Mouse (Mus musculus) urinary bladder, postnatal 4 days (tissue): ENCODE measurements around the gene Cdcp1.

Experiments used
- DNase-seq, 2 experiments: peaks; one replicate each; pipeline ENCODE4 v3.0.0; 2021 to 2022; ENCODE audit warnings: low spot score in 2 of 2

The Cdcp1 gene

DNA sequence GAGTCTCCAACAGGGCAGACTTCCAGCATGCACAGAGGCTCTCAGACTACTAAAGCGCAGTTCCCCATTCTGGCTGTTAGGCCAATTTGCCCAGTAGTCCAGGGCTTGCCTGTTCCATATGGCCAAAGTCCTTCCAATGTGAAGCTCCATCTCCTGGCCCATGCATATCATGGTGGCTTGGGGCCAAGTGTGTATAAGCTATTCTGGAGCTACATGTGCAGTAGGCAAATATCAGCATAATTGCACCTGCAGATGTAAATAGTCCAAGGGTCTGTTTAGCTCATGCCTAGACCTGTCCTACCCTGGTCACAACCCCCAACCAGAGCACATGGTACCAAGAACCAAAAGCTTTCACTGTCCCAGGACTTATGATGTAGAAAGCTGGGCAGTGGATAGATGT, 7.9 kb downstream of the Cdcp1 start:
- DNase-seq, result no peak

DNA sequence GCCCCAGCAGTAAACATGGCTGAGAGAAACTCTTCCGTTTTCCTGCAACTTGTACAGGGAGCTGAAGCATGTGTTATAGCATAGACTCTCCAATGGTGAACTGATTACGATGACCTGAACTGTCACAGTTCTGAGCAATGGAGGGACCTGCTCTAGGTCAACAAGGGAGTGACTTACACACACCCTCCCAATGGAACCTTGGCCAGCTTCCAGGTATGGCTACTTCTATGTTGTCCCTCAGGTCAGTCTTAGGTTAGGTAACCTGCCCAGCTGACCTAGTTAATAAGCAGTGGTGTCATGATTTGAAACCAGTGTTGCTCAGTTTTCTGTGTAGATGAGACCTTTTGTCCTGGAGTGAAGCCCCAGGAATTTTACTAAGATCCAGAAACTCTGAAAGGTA, 8.9 kb downstream of the Cdcp1 start:
- no peak for DNase-seq

DNA sequence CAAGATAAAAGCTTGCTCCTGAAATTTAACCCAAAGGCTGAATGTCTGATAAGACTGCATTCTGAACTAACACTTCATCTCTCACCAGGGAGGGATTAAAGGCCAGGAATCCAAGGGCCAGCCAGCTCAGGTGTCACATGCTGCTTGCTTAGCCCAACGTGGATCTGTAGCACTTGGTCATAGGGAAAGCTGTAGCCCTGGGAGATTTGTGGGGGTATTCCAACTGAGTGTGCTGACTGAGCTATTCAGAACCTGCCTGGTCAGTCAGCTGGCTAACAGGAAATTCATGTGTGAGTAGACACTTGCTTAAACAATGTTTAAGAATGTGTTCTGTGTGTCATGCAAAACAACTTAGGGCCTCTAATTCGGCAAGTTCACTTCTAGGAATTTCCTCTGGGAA, 9.3 kb downstream of the Cdcp1 start:
- DNase-seq, result no peak

- DNase-seq, result no peak
Measured at GRCm38 (mm10) chr9:123200116-123200515, 15.7 kb downstream of the Cdcp1 start.

- no peak for DNase-seq
Measured at GRCm38 (mm10) chr9:123188271-123188670, 27.6 kb downstream of the Cdcp1 start.

DNA sequence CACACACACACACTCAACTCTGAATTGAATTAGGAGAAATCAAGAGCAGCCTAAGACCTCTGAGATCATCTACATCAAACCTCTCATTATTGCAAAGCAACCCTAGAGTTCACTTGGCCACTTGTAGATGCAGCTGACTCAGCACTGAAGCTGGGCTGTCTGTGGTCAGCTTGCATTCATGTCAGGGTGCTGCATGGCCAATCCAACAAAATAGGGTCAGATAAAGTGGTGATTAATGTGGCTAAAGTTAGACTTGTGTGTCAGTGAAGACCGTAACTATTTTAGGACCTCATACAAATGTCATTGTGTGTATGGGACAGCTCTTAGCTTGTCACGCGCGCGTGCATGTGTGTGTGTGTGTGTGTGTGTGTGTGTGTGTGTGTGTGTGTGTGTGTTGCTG, 28.2 kb downstream of the Cdcp1 start:
- DNase-seq, result no peak

GRCm38 (mm10) chr9:123186151-123186550, 29.7 kb downstream of the Cdcp1 start:
- no peak for DNase-seq

- DNase-seq, result no peak
Measured at GRCm38 (mm10) chr9:123185546-123185945, 30.3 kb downstream of the Cdcp1 start.

DNA sequence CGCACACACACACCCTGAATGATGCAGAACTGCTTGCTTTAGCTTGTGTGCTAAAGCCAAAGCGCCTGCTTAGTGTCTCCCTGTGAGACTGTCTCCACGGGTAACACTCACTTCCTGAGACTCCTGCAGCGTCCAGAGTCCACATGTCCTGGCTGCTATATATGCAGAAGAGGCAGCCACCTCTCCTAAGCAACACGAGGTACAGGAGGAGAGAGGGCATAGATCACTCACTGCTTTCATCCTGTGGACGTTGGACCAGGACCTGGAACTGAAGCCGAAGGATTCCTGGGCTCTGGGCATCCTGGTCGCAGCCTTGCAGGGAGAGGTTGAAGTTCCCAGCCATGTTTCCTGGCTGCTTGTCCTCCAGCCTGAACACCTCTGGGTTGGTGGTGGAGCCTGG, 32.6 kb downstream of the Cdcp1 start:
- DNase-seq, result no peak

GRCm38 (mm10) chr9:123180003-123180402, 35.8 kb downstream of the Cdcp1 start:
- DNase-seq, result no peak

GRCm38 (mm10) chr9:123177380-123178048, 38.3 kb downstream of the Cdcp1 start:
- no peak for DNase-seq

GRCm38 (mm10) chr9:123174356-123174755, 41.5 kb downstream of the Cdcp1 start:
- no peak for DNase-seq

- DNase-seq, result no peak
Measured at GRCm38 (mm10) chr9:123173760-123174159, 42.1 kb downstream of the Cdcp1 start.

DNA sequence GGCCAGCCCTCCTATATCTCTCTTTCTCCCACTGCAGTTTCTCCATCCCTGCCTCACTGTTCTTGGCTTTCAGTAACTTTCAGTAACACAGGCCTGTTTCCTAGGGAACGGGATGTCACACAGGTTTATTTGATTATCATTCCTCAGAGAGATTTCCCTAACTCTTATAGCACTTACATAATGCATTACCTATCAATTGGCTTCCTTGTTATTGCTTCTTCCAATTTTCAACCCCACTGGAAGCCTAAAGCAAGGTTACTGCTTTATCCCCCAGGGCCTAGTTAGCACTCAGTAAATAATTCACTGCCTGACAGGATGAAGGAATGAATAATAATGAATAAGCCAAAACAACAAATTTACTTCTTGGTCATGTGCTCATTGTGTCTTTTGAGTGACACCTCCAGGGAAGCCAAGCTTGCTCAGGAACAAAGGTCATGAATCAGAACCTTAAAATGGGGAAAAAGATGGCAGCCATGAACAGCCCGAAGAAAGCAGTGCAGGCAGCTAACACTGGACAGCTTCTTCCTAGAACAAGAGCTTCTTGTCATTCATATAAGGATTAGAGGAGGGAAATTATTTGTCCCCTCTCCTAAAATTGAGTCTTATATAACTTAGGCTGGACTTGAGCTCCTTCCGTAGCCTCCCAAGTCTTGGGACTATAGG, 49.9 kb downstream of the Cdcp1 start:
- no peak for DNase-seq

GRCm38 (mm10) chr9:123162985-123163694, 52.7 kb downstream of the Cdcp1 start:
- no peak for DNase-seq

DNA sequence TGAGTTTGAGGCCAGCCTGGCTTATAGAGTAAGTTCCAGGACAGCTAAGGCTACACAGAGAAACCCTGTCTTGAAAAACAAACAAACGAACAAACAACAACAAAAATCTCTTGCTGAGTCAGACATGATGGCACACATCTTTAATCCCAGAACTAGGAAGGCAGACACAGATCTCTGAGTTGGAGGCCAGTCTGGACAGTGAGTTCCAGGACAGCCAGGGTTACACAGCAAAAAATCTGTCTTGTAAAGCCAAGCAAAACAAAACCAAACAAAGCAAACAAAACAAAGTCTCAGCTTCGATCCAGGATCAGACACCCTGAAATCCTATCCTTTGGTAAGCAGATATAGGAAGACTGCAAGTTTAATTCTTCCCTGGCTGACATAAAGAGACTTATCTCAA, 54.0 kb downstream of the Cdcp1 start:
- no peak for DNase-seq

- peak; percentile 45 to 81 for DNase-seq
Measured at GRCm38 (mm10) chr9:123159330-123159729, 56.5 kb downstream of the Cdcp1 start.

DNA sequence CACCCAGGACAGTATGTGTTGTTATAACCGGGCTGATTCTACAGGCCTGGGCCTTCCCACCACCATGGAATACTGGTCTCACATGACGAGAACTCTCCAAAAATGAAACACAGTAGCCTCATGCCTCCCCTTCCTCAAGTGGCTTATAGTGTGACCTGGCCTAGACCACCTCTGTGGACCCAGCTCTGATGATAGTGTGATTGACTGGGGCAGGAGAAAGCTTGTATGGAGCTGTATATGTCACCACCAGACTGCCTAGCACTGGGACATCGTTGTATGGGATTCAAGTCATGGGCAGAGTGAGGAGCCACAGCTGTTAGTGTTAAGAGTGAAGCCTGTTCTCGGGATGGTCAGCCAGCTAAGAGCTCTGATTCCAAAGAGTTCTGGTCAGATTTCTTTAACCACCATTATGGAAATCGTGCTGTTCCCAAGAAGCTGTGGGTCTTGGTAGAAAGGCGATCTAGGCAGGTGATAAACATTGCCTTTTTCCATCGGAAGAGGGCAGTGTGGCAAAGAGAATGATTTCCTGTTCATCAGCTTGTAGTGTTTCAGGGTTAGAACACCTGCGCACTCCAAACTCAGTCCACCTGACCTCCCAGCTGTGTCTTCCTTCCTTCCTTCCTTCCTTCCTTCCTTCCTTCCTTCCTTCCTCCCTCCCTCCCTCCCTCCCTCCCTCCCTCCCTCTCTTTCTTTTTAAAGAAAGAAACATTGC, 57.6 kb downstream of the Cdcp1 start:
- no peak for DNase-seq

GRCm38 (mm10) chr9:123157699-123158098, 58.1 kb downstream of the Cdcp1 start:
- DNase-seq, result peak in 1 of 2 experiments; percentile 37

DNA sequence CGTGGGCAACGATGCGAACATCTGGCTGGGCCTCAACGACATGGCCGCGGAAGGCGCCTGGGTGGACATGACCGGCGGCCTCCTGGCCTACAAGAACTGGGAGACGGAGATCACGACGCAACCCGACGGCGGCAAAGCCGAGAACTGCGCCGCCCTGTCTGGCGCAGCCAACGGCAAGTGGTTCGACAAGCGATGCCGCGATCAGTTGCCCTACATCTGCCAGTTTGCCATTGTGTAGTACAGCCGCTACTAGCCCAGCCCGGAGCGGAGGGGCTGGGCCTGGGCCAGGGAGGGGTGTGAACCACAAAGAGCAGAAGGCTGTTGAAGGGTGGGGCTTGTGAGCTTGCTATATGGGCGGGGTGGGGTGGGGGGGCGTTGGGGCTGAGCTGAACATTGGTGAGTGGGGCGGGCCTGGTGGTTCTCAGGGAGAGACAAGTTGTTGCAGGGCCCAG, 58.9 kb downstream of the Cdcp1 start:
- peak; percentile 77 to 78 for DNase-seq

DNA sequence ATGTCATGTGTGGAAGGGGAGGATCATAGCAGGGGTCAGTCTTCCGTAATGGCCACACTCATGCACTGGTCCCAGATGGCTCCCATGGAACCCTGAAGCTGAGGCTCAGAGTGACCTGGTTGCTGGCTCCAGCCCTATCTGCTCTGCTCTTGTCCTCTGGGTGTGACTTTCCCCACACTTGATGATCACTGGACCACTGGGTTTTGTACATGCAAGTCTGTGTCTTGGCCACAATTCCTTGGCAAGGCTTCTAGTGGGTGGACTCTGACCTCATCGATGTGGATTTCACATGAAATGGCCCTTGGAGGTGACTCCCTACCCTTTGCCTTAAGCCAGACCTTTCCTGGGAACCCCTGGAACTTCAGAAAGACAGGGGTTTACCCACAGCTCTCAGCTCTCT, 62.7 kb downstream of the Cdcp1 start:
- DNase-seq, result no peak

DNA sequence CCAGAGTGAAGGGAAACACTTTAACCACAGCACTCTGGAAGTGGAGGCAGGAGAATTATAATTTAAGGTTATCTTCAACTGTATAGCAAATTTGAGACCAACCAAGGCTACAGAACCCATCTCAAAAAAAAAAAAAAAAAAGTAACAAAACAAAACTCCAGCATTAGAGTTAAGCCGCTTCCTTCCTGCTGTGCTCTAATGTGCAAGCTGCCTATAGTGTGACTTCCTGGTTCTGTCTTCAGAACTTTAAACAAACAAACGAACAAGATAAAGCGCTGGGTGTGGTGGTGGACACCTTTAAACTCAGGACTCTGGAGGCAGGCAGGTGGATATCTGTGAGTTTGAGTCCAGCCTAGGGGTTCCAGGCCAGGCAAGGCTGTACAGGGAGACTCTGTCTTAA, 63.8 kb downstream of the Cdcp1 start:
- DNase-seq, result no peak
